Mouse (Mus musculus) macrophage (primary cell): ENCODE results near the gene Kncn. TPM values are rescaled to one million over a fixed set of nuclear protein-coding genes. Genes with fewer than 3 reads are reported as not detected.

ENCODE experiments used
- H3K27ac ChIP-seq: fragments of 350-480 bp; formaldehyde crosslinking; 2 replicates; pipeline ENCODE4 v1.9.0; 2021
- H3K36me3 ChIP-seq: fragments of 350-480 bp; formaldehyde crosslinking; 2 replicates; pipeline ENCODE4 v1.9.0; 2021; ENCODE audit errors: inconsistent target
- H3K4me3 ChIP-seq: fragments of 350-480 bp; formaldehyde crosslinking; 2 replicates; pipeline ENCODE4 v1.9.0; 2021; ENCODE audit errors: inconsistent target
- H3K79me2 ChIP-seq: fragments of 350-480 bp; formaldehyde crosslinking; 2 replicates; pipeline ENCODE4 v1.9.0; 2021; ENCODE audit errors: inconsistent target
- WGBS: methylation state at CpG from one replicate; pipeline ENCODE4 v1.1.7; 2026; ENCODE audit warnings: inconsistent platforms; ENCODE audit not compliant: missing documents; 5-methylcytosine and 5-hydroxymethylcytosine counted together
- polyA plus RNA-seq: library from polyadenylated mRNA; stranded (reverse); fragments of 250-400 nt; gene quantifications from 3 replicates; pipeline ENCODE4 v1.2.4, GENCODE M21; 2018; ENCODE audit warnings: inconsistent platforms

The Kncn gene
- polyA plus RNA-seq, 1 experiment from 2014 or later, result not detected

DNA sequence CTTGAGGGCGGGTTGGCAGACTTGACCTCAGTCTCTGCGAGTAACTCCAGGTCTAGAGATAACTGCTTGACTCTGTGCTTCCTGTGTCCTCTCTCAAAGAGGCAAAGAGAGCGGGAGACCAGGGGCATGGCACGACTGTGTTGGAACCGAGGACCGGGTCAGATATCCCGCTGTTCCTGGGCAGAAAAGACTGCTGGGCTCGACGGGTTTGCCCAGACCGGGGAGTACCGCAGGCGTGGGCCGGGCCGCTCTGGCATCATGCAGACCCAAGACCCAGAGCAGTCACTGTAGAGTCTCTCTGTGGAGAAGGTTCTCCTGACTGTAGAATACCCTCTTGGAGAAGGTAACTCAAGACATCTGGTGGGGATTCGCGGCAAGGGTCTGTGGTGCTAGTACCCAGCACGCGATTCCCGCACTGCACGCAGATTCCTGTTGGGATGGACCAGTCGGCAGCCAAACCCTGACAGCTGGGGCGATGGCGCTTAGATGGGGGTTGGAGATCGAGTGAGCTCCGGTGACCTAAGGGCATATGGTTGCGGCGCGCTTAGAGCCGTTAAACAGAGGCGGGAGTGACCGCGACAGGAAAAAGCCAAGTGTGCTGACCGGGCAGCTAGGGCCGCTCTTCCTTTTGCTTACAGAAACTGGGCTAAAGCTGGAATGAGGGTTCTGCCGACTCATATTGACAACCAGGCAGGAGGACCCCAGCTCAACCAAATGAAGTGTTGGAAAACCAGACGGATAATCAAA, 51.8 kb downstream of the Kncn start:
- no peaks in the 10 kb centered on the region for H3K79me2 ChIP-seq
- no peak overlapping the region for H3K27ac ChIP-seq
- 5% methylated on average over 36 of the region's 36 CpGs for WGBS
- H3K4me3 ChIP-seq, result no peak overlapping the region
- H3K36me3 ChIP-seq, result no peaks in the 10 kb centered on the region

DNA sequence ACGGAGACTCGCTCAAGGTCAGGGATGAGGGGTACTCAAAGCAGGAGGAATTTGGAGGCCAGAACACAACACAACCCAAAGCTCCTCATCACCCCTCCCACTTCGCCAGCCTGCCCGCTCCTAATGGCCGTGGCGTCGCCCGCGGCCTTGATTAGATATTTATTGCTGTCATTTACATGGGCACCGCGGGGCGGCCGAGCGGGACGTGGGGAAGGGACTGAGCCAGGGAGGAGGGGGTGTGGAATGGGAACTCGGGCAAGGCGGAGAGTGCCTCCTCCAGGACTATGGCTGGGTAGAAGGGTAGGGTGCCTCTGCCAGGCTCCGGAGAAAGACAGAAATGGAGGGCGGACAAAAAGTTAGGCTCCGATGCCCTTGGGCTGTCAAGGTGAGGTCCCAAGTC, 52.4 kb downstream of the Kncn start:
- 2% methylated on average over 20 of the region's 20 CpGs for WGBS
- H3K4me3 ChIP-seq, result no peak overlapping the region
- no peaks in the 10 kb centered on the region for H3K79me2 ChIP-seq
- H3K27ac ChIP-seq, result no peak overlapping the region
- no peaks in the 10 kb centered on the region for H3K36me3 ChIP-seq

DNA sequence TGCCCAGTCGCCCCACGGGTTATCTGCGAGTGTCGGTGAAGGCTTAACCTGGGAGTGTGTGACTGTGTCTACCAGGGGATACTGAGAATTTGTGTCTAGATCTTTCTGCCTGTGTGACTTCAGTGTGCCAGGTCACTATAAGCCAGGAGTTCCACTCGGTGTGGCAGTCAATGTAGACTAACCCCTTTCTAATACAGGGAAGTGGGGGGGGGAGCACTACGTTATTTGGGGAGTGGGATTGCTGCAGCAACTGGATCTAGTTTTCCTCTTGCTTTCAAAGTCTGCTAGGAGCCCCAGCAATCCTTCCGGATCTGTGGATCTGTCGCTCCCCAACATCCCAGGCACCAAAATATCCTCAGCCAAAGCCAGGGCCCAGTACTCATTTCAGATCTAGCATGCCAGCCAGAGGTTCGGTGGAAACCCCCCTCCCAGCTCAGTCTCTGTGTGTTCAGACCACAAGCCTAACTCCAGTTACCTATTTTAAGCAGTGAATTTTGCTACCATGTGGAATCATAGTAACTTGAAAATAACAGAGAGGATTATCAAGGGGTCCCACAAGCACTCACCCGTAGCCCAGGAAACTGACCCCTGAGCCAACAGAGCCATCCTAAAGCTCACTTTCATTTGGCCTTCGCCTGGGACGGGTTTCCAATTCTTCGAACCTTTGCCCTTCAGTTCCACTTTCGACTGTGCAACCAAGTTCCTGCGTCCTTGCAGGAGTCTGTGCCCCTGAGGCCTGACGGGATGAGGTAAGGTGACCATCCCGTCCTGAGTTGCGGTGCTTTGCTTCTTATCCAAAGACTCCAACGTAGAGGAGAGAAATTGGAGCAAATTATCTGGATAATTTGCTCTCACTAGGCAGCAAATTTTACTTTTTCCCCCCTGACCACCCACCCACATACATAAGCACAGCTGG, 53.1 kb downstream of the Kncn start:
- H3K79me2 ChIP-seq, result no peaks in the 10 kb centered on the region
- WGBS, result 8% methylated on average over 19 of the region's 19 CpGs
- no peaks in the 10 kb centered on the region for H3K36me3 ChIP-seq
- no peak overlapping the region for H3K4me3 ChIP-seq
- H3K27ac ChIP-seq, result no peak overlapping the region

DNA sequence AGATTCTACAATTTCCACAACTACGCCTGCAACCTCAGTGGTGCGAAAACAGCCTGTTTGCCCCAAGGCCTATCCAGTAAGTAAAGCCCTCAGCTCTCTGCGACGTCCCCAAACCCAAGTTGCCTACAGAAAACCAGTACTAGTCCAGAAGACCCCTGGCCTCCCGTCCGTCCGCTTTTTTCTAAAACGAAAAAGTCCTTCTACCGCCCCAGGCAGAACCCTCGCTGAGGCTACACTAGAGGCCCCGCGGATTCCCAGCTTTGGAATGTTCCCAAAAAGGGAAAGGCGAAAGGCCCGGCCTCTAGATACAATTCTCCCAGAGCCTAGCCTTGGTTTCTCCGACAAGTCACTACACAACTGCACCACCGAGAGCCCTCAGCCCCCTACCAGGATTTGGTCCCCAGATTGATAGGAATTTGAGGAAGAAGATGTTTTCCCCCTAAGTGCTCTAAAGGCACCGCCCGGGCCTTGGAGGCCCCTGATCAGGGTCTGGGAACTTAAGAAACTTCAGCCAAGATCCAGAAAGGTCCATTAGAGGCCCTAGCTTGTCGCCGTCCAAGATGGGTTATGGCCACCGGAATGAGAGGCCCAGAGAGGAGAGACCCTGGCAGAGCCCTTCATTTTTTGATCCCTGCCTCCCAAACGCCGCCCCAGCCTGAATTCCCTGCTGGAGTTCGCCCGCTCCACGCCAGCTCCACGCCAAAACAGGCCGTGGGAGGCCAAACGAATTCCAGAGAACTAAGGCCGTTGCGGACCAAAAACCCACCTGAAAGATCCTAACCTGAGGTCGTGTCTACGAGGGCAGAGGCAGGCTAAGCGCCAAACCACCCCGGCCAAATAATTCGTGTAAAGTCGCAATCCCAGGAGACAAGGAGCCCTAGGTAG, 54.3 kb downstream of the Kncn start:
- WGBS, result 14% methylated on average over 37 of the region's 37 CpGs
- Histone ChIP-seq H3K27ac (no peak overlapping the region), H3K4me3 (no peak overlapping the region), H3K36me3 (no peaks in the 10 kb centered on the region), H3K79me2 (no peaks in the 10 kb centered on the region)

Other genes starting within 250 kb of the Kncn start
- gene Cyp4b1, start 236.7 kb upstream of the Kncn start, polyA plus RNA-seq, result not detected in 3 replicates
- gene Efcab14, start 146.7 kb upstream of the Kncn start, polyA plus RNA-seq, result 35.0 to 37.4 TPM (median 35.5 TPM) in 3 replicates
- not detected in 3 replicates for gene Tex38, start 103.4 kb upstream of the Kncn start, polyA plus RNA-seq
- gene Atpaf1, start 99.6 kb upstream of the Kncn start, polyA plus RNA-seq, result 16.5 to 19.3 TPM (median 19.0 TPM) in 3 replicates
- gene Mob3c, start 56.3 kb upstream of the Kncn start, polyA plus RNA-seq, result 16.6 to 27.7 TPM (median 23.8 TPM) in 3 replicates
- 62.4 to 141 TPM (median 130 TPM) in 3 replicates for gene Mknk1, start 45.2 kb upstream of the Kncn start, polyA plus RNA-seq
- not detected in 3 replicates for gene 6430628N08Rik, start 6.3 kb downstream of the Kncn start, polyA plus RNA-seq
- not detected in 3 replicates for gene Dmbx1, start 55.5 kb downstream of the Kncn start, polyA plus RNA-seq
- gene Faah, start 133.5 kb downstream of the Kncn start, polyA plus RNA-seq, result 0.09 TPM in 1 of 3 replicates, not detected in the others
- 4.4 to 6.4 TPM (median 6.0 TPM) in 3 replicates for gene Nsun4, start 169.5 kb downstream of the Kncn start, polyA plus RNA-seq
- gene Uqcrh, start 190.7 kb downstream of the Kncn start, polyA plus RNA-seq, result 366 to 481 TPM (median 405 TPM) in 3 replicates
- 19.7 to 34.0 TPM (median 33.3 TPM) in 3 replicates for gene Lrrc41, start 190.9 kb downstream of the Kncn start, polyA plus RNA-seq
- 2.2 to 12.5 TPM (median 3.6 TPM) in 3 replicates for gene Rad54l, start 239.3 kb downstream of the Kncn start, polyA plus RNA-seq
- gene Pomgnt1, start 239.4 kb downstream of the Kncn start, polyA plus RNA-seq, result 16.6 to 29.9 TPM (median 17.1 TPM) in 3 replicates